Mouse (Mus musculus) cerebral cortex, adult 2 months (tissue): ENCODE measurements around the gene Vwc2l.

Experiments
- WGBS: fragments of 180-500 bp; shearing (Covaris S2); methylation state at CpG from one replicate; pipeline ENCODE4 v1.1.7; 2018; 5-methylcytosine and 5-hydroxymethylcytosine counted together

Vwc2l gene

GRCm38 (mm10) chr1:70725655-70726066 lies at the start of gene Vwc2l:
TSS of gene Vwc2l (plus strand) at chr1:70725715.
- WGBS: 3% methylated on average over 13 of the region's 13 CpGs

GRCm38 (mm10) chr1:70692529-70692928 lies 33.0 kb upstream of the Vwc2l start:
- WGBS: 84% methylated on average over 2 of the region's 2 CpGs

- WGBS: 61% methylated on average over 5 of the region's 5 CpGs
Observed at GRCm38 (mm10) chr1:70700270-70700669, 25.2 kb upstream of the Vwc2l start.

- 70% methylated on average over 3 of the region's 3 CpGs for WGBS
Observed at GRCm38 (mm10) chr1:70703934-70704333, 21.6 kb upstream of the Vwc2l start.

GRCm38 (mm10) chr1:70705821-70706220 lies 19.7 kb upstream of the Vwc2l start:
- 72% methylated on average over 3 of the region's 3 CpGs for WGBS

- WGBS: 31% methylated on average over 5 of the region's 5 CpGs
Observed at GRCm38 (mm10) chr1:70725045-70725444, 470 bp upstream of the Vwc2l start.

GRCm38 (mm10) chr1:70791636-70792035 lies 66.1 kb downstream of the Vwc2l start:
- WGBS: 89% methylated on average over 5 of the region's 5 CpGs

- WGBS: 62% methylated on average over 4 of the region's 4 CpGs
Observed at GRCm38 (mm10) chr1:70795094-70795493, 69.6 kb downstream of the Vwc2l start.

GRCm38 (mm10) chr1:70803401-70803800 lies 77.9 kb downstream of the Vwc2l start:
- WGBS: 68% methylated on average over 3 of the region's 3 CpGs

GRCm38 (mm10) chr1:70823111-70823510 lies 97.6 kb downstream of the Vwc2l start:
- 36% methylated on average over 2 of the region's 2 CpGs for whole genome bisulfite sequencing

- WGBS: 89% methylated on average over 3 of the region's 3 CpGs
Observed at GRCm38 (mm10) chr1:70833262-70833661, 107.7 kb downstream of the Vwc2l start.

- WGBS: 80% methylated on average over 7 of the region's 7 CpGs
Observed at GRCm38 (mm10) chr1:70842222-70842621, 116.7 kb downstream of the Vwc2l start.

GRCm38 (mm10) chr1:70851633-70852390 lies 126.3 kb downstream of the Vwc2l start:
- 59% methylated on average over 12 of the region's 12 CpGs for WGBS

GRCm38 (mm10) chr1:70853446-70853845 lies 127.9 kb downstream of the Vwc2l start:
- WGBS: 58% methylated on average over 11 of the region's 11 CpGs

GRCm38 (mm10) chr1:70855912-70856311 lies 130.4 kb downstream of the Vwc2l start:
- WGBS: 31% methylated on average over 5 of the region's 5 CpGs

- 39% methylated on average over 2 of the region's 2 CpGs for WGBS
Observed at GRCm38 (mm10) chr1:70861672-70862071, 136.2 kb downstream of the Vwc2l start.

- 76% methylated on average over 5 of the region's 5 CpGs for WGBS
Observed at GRCm38 (mm10) chr1:70866137-70866536, 140.6 kb downstream of the Vwc2l start.

GRCm38 (mm10) chr1:70880496-70880895 lies 155.0 kb downstream of the Vwc2l start:
- WGBS: 86% methylated on average over 2 of the region's 2 CpGs

- 55% methylated on average over 3 of the region's 3 CpGs for WGBS
Observed at GRCm38 (mm10) chr1:70881269-70881668, 155.8 kb downstream of the Vwc2l start.

- WGBS: 56% methylated on average over 4 of the region's 4 CpGs
Observed at GRCm38 (mm10) chr1:70884156-70884555, 158.6 kb downstream of the Vwc2l start.

- 75% methylated on average over 3 of the region's 3 CpGs for WGBS
Observed at GRCm38 (mm10) chr1:70902311-70902710, 176.8 kb downstream of the Vwc2l start.

- WGBS: 70% methylated on average over 2 of the region's 2 CpGs
Observed at GRCm38 (mm10) chr1:70907366-70907765, 181.9 kb downstream of the Vwc2l start.

- WGBS: 67% methylated on average over 4 of the region's 4 CpGs
Observed at GRCm38 (mm10) chr1:70911235-70911634, 185.7 kb downstream of the Vwc2l start.

- 76% methylated on average over 9 of the region's 9 CpGs for WGBS
Observed at GRCm38 (mm10) chr1:70913071-70913470, 187.6 kb downstream of the Vwc2l start.
